Mouse (Mus musculus): ENCODE measurements around the gene Khdrbs1.
"Not testable (repeated sequence)": the region's sequence is repeated elsewhere in the genome, so short reads cannot be mapped to it uniquely, and the experiment has no call there.

Gene Khdrbs1

GRCm38 (mm10) chr4:129742232-129743009, at the start of gene Khdrbs1:
TSS of gene Khdrbs1 (minus strand) at chr4:129742303.
- DNase-seq (ENCODE audit: low read depth, low spot score): peak; percentile 98

DNA sequence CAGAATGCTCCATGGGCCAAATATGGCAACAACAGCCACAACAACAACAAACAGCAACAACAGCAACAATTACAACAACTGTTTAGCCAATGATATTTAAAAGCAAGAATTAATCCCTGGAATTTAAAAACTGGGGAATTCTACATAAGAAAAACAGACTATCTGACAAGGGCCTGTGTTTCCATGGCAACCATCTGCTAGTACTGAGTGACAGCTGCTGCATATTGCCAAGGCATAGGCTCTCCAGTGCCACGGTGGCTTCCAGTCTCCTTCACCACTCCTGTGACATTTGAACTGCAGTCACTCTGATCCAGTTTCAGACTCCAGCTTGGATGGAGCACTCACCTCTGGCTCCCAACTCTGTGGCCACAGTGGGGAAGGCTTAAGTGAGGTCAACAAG, 49.3 kb upstream of the Khdrbs1 start:
- DNase-seq (ENCODE audit: low read depth, low spot score): no peak

DNA sequence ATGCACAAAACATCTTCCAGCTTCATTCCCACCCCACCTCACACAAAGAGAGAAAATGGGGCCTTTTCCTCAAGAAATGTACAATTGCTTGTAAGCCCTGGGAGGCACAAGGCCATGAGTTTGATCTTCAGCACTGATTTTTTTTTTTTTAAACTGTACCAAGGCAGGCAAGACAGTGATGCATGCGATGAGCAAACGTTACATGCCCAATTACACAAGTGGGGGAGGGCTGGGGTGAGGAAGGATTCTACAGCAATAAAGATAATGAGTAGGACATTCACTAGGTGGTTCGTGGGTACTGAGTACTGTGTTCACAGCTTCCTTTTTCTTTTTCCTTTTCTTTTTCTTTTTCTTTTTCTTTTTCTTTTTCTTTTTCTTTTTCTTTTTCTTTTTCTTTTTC, 48.4 kb upstream of the Khdrbs1 start:
- no peak for DNase-seq (ENCODE audit: low read depth, low spot score)

GRCm38 (mm10) chr4:129789635-129790034, 47.5 kb upstream of the Khdrbs1 start:
- DNase-seq (ENCODE audit: low read depth, low spot score): peak; percentile 41

DNA sequence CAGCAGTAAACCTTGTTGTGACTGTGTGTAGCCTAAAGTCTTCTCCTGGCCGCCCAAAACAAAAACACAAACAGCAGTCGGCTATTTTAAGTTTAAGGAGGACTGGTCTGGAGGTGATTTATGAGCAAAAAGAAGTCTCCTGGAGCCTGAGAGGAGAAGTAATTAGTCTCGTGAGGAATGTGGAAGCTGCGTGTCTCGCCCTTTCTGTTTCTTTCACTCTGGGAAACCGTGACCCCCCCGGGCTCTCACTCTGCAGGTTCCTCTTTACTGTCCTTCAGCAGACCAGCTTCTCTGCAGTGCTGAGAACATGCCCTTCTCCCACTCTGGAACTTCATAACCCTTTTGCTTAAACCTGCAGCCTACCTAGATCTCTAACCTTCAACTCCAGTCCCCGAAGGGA, 46.6 kb upstream of the Khdrbs1 start:
- DNase-seq (ENCODE audit: low read depth, low spot score): no peak

- DNase-seq (ENCODE audit: low read depth, low spot score): peak; percentile 90
These were observed 43.1 kb upstream of the Khdrbs1 start for GRCm38 (mm10) chr4:129785178-129785577.

DNA sequence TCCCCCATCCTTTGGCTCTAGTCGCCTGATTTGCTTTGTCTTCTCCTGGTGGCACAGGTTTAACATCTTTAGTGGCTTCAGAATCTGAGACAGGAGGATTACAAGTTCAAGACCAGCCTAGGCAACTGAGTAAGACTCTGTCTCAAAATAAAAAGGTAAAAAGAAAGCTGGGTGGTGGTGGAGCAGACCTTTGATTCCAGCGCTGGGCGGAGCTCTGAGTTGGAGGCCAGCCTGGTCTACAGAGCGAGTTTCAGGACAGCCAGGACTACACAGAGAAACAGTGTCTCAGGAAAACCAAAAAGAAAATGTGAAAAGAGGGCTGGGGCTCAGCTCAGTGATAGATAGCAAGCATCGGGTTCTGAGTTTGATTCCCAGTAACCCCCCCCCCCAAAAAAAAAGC, 41.4 kb upstream of the Khdrbs1 start:
- DNase-seq (ENCODE audit: low read depth, low spot score): no peak

DNA sequence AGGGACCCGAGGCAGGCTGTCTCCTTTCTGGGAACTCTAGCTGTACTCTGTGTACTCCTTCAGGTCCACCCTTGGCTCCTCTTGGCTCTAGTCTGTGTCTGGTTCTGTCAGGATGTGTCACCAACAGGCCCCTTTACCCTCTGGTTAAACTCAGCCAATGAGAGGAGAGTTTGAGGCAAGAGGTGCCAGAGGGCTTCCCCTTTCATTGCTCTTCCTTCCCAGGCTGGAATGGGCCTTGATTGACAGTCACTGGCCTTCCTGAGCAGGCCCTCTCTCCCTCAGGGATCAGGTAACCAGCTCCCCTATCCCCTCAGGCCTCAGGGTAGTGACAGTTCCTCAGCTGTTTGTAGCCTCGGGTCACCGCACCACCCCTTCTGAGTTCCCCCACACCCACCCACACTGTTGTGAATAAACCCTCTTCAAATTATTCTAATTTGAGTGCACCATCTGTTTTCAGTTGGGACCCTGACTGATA, 40.8 kb upstream of the Khdrbs1 start:
- DNase-seq (ENCODE audit: low read depth, low spot score): no peak

- no peak for DNase-seq (ENCODE audit: low read depth, low spot score)
These were observed 40.0 kb upstream of the Khdrbs1 start for GRCm38 (mm10) chr4:129781881-129782675.

DNA sequence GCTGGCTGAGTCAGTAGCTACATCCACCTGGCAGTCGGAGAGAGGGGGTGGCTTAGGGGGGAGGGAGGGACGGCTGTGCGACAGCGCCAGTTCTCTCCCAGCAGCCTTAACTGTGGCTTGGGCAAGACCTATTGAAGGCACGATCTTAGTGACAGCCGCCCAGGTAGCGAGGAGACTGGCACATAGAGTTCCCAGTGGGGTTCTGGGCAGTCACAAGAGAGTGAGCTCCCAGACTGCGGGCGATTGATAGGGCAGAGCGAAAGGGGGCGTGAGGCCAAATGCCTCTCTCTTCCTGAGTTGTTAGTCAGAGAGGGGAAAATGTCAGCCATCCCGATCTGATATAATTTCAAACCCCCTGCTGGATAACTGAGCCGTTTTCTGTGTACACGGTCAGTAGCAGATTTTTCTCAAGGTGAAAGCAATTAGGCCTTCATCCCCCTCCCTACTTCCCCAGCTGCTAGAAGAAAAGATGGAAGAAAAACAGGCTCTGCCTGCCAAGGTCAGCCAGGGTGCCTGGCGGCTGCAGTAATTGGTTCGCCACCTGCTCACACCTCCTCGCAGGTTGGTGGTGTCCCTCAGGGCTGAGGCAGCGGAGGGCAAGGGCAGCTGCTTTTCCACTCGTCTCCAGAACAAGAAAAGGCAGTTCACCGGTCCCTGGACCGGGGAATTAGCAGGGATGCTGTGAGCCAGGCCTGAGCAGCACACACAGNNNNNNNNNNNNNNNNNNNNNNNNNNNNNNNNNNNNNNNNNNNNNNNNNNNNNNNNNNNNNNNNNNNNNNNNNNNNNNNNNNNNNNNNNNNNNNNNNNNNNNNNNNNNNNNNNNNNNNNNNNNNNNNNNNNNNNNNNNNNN, 29.8 kb upstream of the Khdrbs1 start:
- no peak for DNase-seq (ENCODE audit: low read depth, low spot score)

DNA sequence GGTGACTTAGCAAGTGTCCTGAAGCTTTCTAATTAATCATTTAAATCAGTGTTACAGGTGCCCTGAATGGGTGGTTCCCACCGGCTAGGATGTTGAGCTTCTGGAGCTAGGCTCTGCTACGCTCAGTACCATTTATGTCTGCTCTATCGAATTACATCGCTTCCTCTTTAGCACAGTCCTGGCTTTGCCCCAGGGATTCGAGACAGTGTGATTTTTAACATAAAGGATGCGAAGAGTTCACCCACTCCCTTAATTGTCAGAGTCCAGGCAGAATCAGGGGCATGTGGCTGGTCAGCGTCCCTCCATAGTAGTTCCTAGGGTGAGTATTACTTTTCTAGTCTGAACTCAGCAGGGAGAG, 29.2 kb upstream of the Khdrbs1 start:
- DNase-seq (ENCODE audit: low read depth, low spot score): no peak

DNA sequence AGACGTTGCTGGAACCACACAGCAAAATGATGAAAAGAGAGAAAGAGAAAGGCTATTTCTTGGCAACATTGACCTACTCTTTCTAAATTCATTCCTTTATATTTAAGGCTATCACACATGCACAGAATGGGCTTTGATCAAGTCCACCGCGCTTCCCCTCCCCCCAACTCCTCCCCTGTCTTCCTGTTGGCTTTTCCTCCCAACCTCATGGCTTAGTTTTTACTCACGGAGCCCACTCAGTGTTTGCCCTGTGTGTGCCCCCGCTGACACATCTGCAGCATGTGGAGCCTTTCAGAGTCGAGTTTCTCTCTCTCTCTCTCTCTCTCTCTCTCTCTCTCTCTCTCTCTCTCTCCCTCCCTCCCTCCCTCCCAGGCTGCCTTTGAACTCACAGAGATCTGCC, 28.5 kb upstream of the Khdrbs1 start:
- DNase-seq (ENCODE audit: low read depth, low spot score): no peak

DNA sequence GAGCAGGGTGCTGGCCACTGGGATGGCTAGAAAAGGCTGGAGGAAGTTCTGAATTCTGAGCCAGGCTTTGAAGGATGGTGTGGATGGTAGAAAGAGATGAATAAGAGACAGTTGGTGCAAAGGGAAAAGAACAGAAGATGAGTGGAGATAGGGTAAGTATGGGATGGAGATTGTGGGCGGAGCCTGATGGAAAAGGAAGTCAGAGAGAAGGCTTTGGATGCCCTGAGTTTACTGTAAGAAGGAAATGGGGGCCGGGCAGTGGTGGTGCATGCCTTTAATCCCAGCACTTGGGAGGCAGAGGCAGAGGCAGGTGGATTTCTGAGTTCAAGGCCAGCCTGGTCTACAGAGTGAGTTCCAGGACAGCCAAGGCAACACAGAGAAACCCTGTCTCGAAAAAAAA, 26.6 kb upstream of the Khdrbs1 start:
- not testable (repeated sequence) for DNase-seq (ENCODE audit: low read depth, low spot score)

GRCm38 (mm10) chr4:129767782-129768181, 25.7 kb upstream of the Khdrbs1 start:
- DNase-seq (ENCODE audit: low read depth, low spot score): no peak

DNA sequence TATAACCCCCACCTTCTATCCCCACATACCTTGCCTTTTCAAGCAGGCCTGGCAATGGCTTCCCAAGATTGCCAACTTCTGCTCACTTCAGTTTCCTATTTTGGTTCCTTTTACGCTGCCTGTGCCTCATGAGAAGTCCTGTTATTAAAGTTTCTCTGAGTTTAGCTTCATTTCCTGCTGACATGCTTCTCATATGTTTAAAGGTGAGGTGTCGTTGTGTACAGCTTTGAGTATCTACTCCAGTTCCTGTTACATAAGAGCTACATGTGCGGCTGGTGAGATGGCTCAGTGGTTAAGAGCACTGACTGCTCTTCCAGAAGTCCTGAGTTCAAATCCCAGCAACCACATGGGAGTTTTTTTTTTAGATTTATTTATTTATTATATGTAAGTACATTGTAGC, 23.2 kb upstream of the Khdrbs1 start:
- no peak for DNase-seq (ENCODE audit: low read depth, low spot score)

DNA sequence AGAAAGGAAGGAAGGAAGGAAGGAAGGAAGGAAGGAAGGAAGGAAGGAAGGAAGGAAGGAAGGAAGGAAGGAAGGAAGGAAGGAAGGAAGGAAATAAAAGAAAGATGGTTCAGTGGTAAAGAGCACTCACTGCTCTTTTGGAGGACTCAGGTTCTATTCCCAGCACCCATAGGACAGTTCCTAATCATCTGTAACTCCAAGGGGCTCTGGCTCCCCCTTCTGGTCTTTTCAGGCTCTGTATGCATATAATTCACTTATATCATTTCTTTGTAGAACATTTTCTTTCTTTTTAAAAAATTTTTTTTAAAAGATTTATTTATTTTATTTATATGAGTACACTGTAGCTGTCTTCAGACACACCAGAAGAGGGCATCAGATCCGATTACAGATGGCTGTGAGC, 20.4 kb upstream of the Khdrbs1 start:
- not testable (repeated sequence) for DNase-seq (ENCODE audit: low read depth, low spot score)

DNA sequence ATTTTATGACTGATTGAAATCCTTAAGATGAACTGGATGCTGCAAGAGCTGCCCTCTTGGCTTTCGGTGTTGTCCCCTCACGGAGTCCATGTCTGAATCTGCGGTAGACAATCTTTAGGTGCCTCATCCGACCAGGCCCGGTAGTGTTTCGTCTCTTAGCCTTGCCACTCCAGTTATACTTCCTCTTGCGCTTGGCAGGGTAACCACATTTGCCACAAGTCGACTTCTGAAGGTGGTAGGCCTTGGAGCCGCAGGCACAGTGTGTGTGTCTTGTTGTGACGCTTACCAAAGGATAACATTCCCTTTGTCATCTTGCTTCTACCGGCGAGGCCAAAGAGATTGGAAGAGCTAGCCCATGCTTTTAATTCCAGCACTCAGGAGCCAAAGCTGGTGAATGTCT, 19.5 kb upstream of the Khdrbs1 start:
- DNase-seq (ENCODE audit: low read depth, low spot score): no peak

DNA sequence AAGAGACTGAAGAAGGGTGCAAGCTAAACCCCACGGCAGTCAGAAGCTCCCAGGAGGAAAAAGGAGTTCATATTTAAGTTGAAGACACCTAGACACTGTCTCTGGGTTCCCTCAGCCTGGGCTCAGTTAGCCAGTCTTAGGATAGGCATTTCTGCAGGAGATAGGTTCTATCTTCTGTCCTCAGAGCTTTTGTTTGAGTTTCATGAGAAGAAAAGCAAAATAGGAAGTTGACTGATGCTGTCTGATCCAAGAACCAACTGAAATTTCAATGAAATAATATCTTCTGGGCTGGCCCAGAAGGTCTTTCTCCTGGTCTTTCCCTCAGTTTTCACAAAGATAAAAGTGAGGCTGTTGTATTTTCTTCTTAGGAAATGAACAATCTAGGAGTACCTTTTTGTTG, 13.4 kb upstream of the Khdrbs1 start:
- no peak for DNase-seq (ENCODE audit: low read depth, low spot score)

GRCm38 (mm10) chr4:129754742-129755141, 12.6 kb upstream of the Khdrbs1 start:
- DNase-seq (ENCODE audit: low read depth, low spot score): peak; percentile 84

- peak; percentile 98 for DNase-seq (ENCODE audit: low read depth, low spot score)
These were observed 8.3 kb upstream of the Khdrbs1 start for GRCm38 (mm10) chr4:129750430-129750829.

DNA sequence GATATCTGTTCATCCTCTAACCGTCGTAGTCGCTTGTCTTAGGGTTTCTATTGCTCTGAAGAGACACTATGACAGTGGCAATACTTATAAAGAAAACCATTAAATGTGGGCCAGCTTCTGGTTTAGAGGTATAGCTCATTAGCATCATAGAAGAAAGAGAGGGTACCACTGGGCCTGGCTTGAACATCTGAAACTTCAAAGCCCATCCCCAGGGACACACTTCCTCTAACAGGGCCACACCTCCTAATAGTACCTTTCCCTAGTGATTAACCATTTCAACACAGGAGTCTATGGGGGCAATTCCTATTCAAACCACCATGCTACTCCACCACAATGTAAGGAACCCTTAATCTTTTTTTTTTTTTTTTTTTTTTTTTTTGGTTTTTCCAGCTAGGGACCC, 4.5 kb upstream of the Khdrbs1 start:
- peak; percentile 72 for DNase-seq (ENCODE audit: low read depth, low spot score)

DNA sequence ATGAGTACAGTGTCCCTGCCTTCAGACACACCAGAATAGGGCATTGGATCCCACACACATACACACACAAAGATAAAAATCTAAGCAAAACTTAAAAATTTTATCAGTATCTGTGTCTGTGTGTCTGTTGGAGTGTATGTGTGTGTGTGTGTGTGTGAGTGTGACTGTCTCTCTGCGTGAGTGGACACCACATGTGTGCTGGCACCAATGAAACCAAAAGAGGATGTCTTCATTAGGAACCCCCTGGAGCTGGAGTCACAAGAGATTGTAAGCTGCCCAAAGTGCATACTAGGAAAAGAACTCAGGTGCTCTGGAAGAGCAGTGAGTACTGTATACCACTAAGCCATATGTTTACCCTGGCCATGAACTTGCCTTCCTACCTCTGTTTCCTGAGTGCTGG, 4.0 kb upstream of the Khdrbs1 start:
- no peak for DNase-seq (ENCODE audit: low read depth, low spot score)
